8 mouse cellular contexts compared by ENCODE assay signal in the genomic region with DNA sequence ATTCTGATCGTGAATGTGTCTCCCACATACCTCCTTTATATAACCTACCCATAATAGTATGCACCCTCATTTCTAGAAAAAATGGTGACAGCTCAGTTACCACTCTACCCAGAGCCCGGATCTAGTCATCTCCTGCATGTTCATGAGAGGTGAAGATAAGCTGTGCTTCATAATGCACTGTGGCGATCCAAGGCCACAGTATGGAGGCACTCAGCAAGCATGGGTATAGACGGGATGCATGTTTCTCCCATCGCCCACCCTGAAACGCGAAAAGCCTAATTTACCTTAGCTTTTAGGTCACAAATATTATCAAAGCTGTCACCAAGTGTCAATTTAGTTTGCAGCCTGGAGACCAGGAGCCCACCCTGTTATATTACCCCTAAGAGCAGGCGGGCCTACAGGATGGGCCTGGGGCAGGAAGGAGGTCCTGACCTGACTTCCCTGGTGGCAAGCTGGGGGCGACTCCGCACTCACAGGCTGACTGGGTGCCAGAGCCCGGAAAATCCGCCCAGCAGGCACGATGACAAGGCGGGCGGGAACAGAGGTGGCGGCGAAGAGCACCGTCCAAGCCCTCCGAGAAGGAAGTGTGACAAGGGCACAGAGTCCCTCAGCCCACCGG. TPM values are rescaled to one million over a fixed set of nuclear protein-coding genes. Genes with fewer than 3 reads are reported as not detected.
DNase-seq lines count a peak whose midpoint lies in the region; ATAC-seq and TF ChIP-seq lines count a peak whose summit lies in the region.

No protein-coding gene starts in this region.

- H3K27me3 ChIP-seq in heart, embryonic 15.5 days, result no peaks in the 10 kb centered on the region
- no peaks in the 10 kb centered on the region for H3K27me3 ChIP-seq in ES-Bruce4 (ENCODE audit: control insufficient read depth, insufficient read depth, low read length, poor library complexity, severe bottlenecking)
- no peaks in the 10 kb centered on the region for H3K27me3 ChIP-seq in hindbrain, embryonic 15.5 days
- H3K27me3 ChIP-seq in liver, embryonic 16.5 days (ENCODE audit: control insufficient read depth, insufficient read depth, low read depth, low read length), result no peaks in the 10 kb centered on the region
- H3K27me3 ChIP-seq in splenic B cell, adult 2 months (ENCODE audit: control insufficient read depth, insufficient read depth, low read length, poor library complexity, severe bottlenecking), result no peaks in the 10 kb centered on the region

- ATAC-seq in heart, embryonic 15.5 days (replicated peaks; ENCODE audit: insufficient number of reproducible peaks, insufficient read depth, low FRiP score, low read depth), result peak; percentile 75
- ATAC-seq in hindbrain, embryonic 15.5 days (ENCODE audit: low FRiP score, low read depth), result peak; percentile 84
- ATAC-seq in liver, embryonic 16.5 days (ENCODE audit: low read depth), result peak; percentile 72

- no peak for TF ChIP-seq CTCF in ES-Bruce4 (IDR thresholded peaks at IDR 0.05; ENCODE audit: low read depth, low read length)
- TF ChIP-seq CTCF in cortical plate, adult 2 months (IDR thresholded peaks at IDR 0.05; ENCODE audit: extremely low read depth, insufficient read depth, low read length), result no peak

- peak overlapping the region; percentile 78 for H3K4me2 ChIP-seq in heart, embryonic 15.5 days
- H3K4me2 ChIP-seq in hindbrain, embryonic 15.5 days, result peak overlapping the region; percentile 84
- peak overlapping the region; percentile 97 for H3K4me2 ChIP-seq in liver, embryonic 16.5 days (ENCODE audit: low read depth, low read length)

- peak overlapping the region; percentile 98 for H3K9ac ChIP-seq in heart, embryonic 15.5 days
- peak overlapping the region; percentile 86 for H3K9ac ChIP-seq in ES-Bruce4 (ENCODE audit: low read depth, poor library complexity, severe bottlenecking)
- H3K9ac ChIP-seq in hindbrain, embryonic 15.5 days, result peak overlapping the region; percentile 88
- H3K9ac ChIP-seq in liver, embryonic 16.5 days (ENCODE audit: low read depth, low read length), result peak overlapping the region; percentile 95

- intact Hi-C loops in heart, postnatal 10 days (cut with DNase I), result no loop called here

- H3K9me3 ChIP-seq in heart, embryonic 15.5 days (replicated peaks), result no peaks in the 10 kb centered on the region
- peaks cover 8% of the 10 kb centered on the region for H3K9me3 ChIP-seq in ES-Bruce4 (replicated peaks; ENCODE audit: control insufficient read depth, insufficient read depth, low read length, poor library complexity, severe bottlenecking)
- no peaks in the 10 kb centered on the region for H3K9me3 ChIP-seq in hindbrain, embryonic 15.5 days
- no peaks in the 10 kb centered on the region for H3K9me3 ChIP-seq in liver, embryonic 16.5 days (replicated peaks; ENCODE audit: control insufficient read depth, low read length)

- 2% methylated on average over 16 of the region's 20 CpGs for WGBS in heart, embryonic 15.5 days
- 2% methylated on average over 20 of the region's 20 CpGs for WGBS in hindbrain, embryonic 15.5 days
- under 1% methylated on average over 20 of the region's 20 CpGs for WGBS in liver, embryonic 16.5 days (ENCODE audit: insufficient replicate concordance)

- peaks cover 9% of the 10 kb centered on the region for H3K4me1 ChIP-seq in heart, embryonic 15.5 days (replicated peaks)
- no peaks in the 10 kb centered on the region for H3K4me1 ChIP-seq in ES-Bruce4 (ENCODE audit: control insufficient read depth, insufficient read depth, low read length)
- H3K4me1 ChIP-seq in cortical plate, adult 2 months (ENCODE audit: control insufficient read depth, insufficient read depth, low read length), result peaks cover 2% of the 10 kb centered on the region; the same call in 1 of the 2 replicates
- peaks cover 18% of the 10 kb centered on the region for H3K4me1 ChIP-seq in hindbrain, embryonic 15.5 days (replicated peaks)
- H3K4me1 ChIP-seq in liver, embryonic 16.5 days (ENCODE audit: control insufficient read depth, low read depth, low read length), result peaks cover 13% of the 10 kb centered on the region

- H3K27ac ChIP-seq in heart, embryonic 15.5 days, result peak overlapping the region; percentile 97
- H3K27ac ChIP-seq in ES-Bruce4 (ENCODE audit: insufficient read depth, low read length), result 0 out of 2 replicates have a peak overlapping the region, but pooled peaks have one; percentile 20
- peak overlapping the region; percentile 91 for H3K27ac ChIP-seq in cortical plate, adult 2 months (ENCODE audit: insufficient read depth, low read length)
- peak overlapping the region; percentile 93 for H3K27ac ChIP-seq in hindbrain, embryonic 15.5 days (replicated peaks)
- H3K27ac ChIP-seq in liver, embryonic 16.5 days (ENCODE audit: low read length), result peak overlapping the region; percentile 93

- TF ChIP-seq POLR2A in ES-Bruce4 (IDR thresholded peaks at IDR 0.05; ENCODE audit: insufficient read depth, low read length), result no peak
- peak; percentile 48; the same call in 1 of the 2 replicates for TF ChIP-seq POLR2A in cortical plate, adult 2 months (IDR thresholded peaks at IDR 0.05; ENCODE audit: extremely low read depth, insufficient read depth, low read length)

- peak overlapping the region; percentile 90 for H3K4me3 ChIP-seq in heart, embryonic 15.5 days
- peak overlapping the region; percentile 80 for H3K4me3 ChIP-seq in ES-Bruce4 (ENCODE audit: low read depth, low read length)
- H3K4me3 ChIP-seq in cortical plate, adult 2 months (ENCODE audit: insufficient read depth, low read length), result peak overlapping the region; percentile 62
- peak overlapping the region; percentile 98 for H3K4me3 ChIP-seq in hindbrain, embryonic 15.5 days
- peak overlapping the region; percentile 96 for H3K4me3 ChIP-seq in liver, embryonic 16.5 days (ENCODE audit: low read depth, low read length)

- H3K36me3 ChIP-seq in heart, embryonic 15.5 days, result no peaks in the 10 kb centered on the region
- H3K36me3 ChIP-seq in ES-Bruce4 (ENCODE audit: control insufficient read depth, insufficient read depth, low read length, poor library complexity, severe bottlenecking), result no peaks in the 10 kb centered on the region
- H3K36me3 ChIP-seq in hindbrain, embryonic 15.5 days, result no peaks in the 10 kb centered on the region
- H3K36me3 ChIP-seq in liver, embryonic 16.5 days (ENCODE audit: control insufficient read depth, insufficient read depth), result no peaks in the 10 kb centered on the region
- no peaks in the 10 kb centered on the region for H3K36me3 ChIP-seq in splenic B cell, adult 2 months (ENCODE audit: control insufficient read depth, insufficient read depth, low read length, poor library complexity, severe bottlenecking)

- no peak for DNase-seq in heart, postnatal 10 days
- peak; percentile 46 for DNase-seq in splenic B cell, adult 2 months (ENCODE audit: low read depth, low spot score)
- DNase-seq in testis, postnatal 10 days (ENCODE audit: low spot score), result no peak

- no peak for TF ChIP-seq EP300 in ES-Bruce4 (IDR thresholded peaks at IDR 0.05; ENCODE audit: insufficient read depth, low read depth, low read length)

RNA-seq across cellular contexts. Expression of gene Cep83, which starts 0.5 kb away (rescaled TPM):
- 16.3 and 17.8 TPM in 2 replicates for polyA plus RNA-seq in heart, embryonic 15.5 days (2015; fragmentation: Nextera tagmentation; extraction: Ambion mirVana)
- 10 to 100 TPM; 23.8 to 25.0 TPM for total RNA-seq in heart, postnatal 10 days (2021)
- 45.4 and 52.7 TPM in 2 replicates for polyA plus RNA-seq in ES-Bruce4 (2011; ENCODE audit: insufficient read depth, insufficient read length, low read depth, missing spikeins)
- polyA plus RNA-seq in cortical plate, adult 2 months (2012; rRNA removed), result 33.6 and 36.5 TPM in 2 replicates
- 17.0 and 19.6 TPM in 2 replicates for polyA plus RNA-seq in hindbrain, embryonic 15.5 days (2015; fragmentation: Nextera tagmentation; extraction: Ambion mirVana)
- 5.4 and 7.2 TPM in 2 replicates for polyA plus RNA-seq in liver, embryonic 16.5 days (2015; fragmentation: Nextera tagmentation; extraction: Ambion mirVana)

Comparison
In these comparisons a context has a peak if more than half of its experiments do, and no peak if none do; other contexts are left out.
1. H3K27ac ChIP-seq: peak in every context shown above with its lines; median percentile 97 in heart, embryonic 15.5 days; 93 in hindbrain, embryonic 15.5 days; 93 in liver, embryonic 16.5 days; 91 in cortical plate, adult 2 months; 20 in ES-Bruce4.